Mouse (Mus musculus): ENCODE data around the gene Adgrf2. TPM values are rescaled to one million over a fixed set of nuclear protein-coding genes. Genes with fewer than 3 reads are reported as not detected.

Adgrf2 gene
- total RNA-seq, 1 experiment from 2014 or later: not detected

Other genes starting within 250 kb of the Adgrf2 start
- gene Opn5, start 130.8 kb downstream of the Adgrf2 start, total RNA-seq (2017): not detected in 2 replicates
- not detected in 2 replicates for gene Adgrf4, start 49.9 kb downstream of the Adgrf2 start, total RNA-seq (2017)
- gene Cd2ap, start 134.5 kb upstream of the Adgrf2 start, total RNA-seq (2017): 76.0 and 82.7 TPM in 2 replicates

Measured in neutrophil, adult 5-6 weeks (primary cell).